Mouse (Mus musculus): Measurements from ENCODE around the gene Limk2. TPM values are rescaled to one million over a fixed set of nuclear protein-coding genes. Genes with fewer than 3 reads are reported as not detected.

The Limk2 gene
- polyA plus RNA-seq, 1 experiment from 2014 or later: 51.8 TPM

DNA sequence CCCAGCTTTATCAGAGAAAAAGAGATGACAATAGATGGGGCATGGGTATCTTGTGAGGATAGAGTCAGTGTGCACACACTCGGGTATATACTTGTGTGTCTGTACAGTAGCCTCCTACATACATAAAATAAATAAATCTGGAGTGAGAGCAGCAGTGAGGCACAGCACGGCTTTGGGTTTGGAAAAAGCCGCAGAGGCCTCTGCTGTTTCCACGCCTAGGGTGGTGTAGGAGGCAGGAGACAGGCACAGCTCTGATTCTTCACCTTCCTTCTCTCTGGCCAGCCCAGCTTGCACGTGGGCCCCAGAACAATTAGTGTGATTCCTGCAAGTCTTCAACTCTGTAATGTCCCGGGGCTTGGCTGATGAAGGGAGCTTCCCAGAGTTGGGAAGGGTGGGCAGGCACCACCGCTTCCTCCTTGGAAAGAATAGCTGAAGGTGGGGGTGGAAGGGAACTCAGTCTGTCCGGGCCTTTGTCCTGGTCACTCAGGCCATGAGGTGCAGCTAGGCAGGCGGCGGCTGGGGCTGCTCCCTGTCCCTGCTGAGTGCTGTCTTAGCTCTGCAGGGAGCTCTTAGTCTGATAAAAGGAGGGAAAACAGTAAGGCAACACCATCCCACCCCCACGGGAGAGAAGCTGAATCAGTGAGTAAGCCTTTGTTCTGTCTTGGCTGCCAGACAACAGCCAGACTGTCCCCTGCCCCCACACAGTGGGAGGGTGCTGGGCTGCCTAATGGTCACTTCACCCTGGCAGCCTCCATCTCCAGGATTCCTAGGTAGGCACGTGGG lies 71.6 kb downstream of the Limk2 start:
- ATAC-seq (replicated peaks; ENCODE audit: low FRiP score) (peak; percentile 77), DNase-seq (ENCODE audit: low spot score) (peak; percentile 67)
- H3K27ac ChIP-seq (ENCODE audit: low read depth, low read length): peak overlapping the region; percentile 62
- H3K9ac ChIP-seq (ENCODE audit: low read length): peak overlapping the region; percentile 55
- H3K4me1 ChIP-seq (replicated peaks; ENCODE audit: control insufficient read depth, insufficient read depth, low read length): peaks cover 11% of the 10 kb centered on the region
- no peaks in the 10 kb centered on the region for H3K36me3 ChIP-seq (ENCODE audit: control insufficient read depth, insufficient read depth, low read length)
- no peaks in the 10 kb centered on the region for H3K27me3 ChIP-seq (ENCODE audit: control insufficient read depth, insufficient read depth, low read length)
- H3K4me2 ChIP-seq (ENCODE audit: low read depth, low read length, severe bottlenecking): peak overlapping the region; percentile 31; the same call in 1 of the 2 replicates
- no peak overlapping the region for H3K4me3 ChIP-seq (ENCODE audit: low read depth, low read length)
- H3K9me3 ChIP-seq (ENCODE audit: control insufficient read depth, low read length): no peaks in the 10 kb centered on the region
- WGBS: 5% methylated on average over 12 of the region's 12 CpGs

DNA sequence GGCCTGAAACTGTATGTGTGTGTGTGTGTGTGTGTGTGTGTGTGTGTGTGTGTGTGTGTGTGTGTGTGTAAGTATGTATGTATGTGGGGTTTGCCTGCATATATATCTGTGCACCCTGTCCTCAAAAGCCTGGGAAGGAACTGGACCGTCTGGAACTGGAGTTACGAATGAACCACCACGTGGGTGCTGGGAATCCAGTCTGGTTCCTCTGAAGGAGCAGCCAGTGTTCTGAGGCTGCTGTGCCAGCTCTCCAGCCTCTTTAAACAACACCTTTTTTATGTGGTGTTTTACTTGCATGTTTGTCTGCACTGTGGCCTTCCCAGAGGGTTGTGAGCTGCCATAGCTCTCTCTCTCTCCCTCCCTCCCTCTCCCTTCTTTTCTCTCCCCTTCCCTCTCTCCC lies 72.4 kb downstream of the Limk2 start:
- no peak overlapping the region for H3K4me2 ChIP-seq (ENCODE audit: low read depth, low read length, severe bottlenecking)
- H3K36me3 ChIP-seq (ENCODE audit: control insufficient read depth, insufficient read depth, low read length): no peaks in the 10 kb centered on the region
- no peaks in the 10 kb centered on the region for H3K27me3 ChIP-seq (ENCODE audit: control insufficient read depth, insufficient read depth, low read length)
- no peak for DNase-seq (ENCODE audit: low spot score)
- peaks cover 15% of the 10 kb centered on the region for H3K4me1 ChIP-seq (replicated peaks; ENCODE audit: control insufficient read depth, insufficient read depth, low read length)
- H3K9me3 ChIP-seq (ENCODE audit: control insufficient read depth, low read length): no peaks in the 10 kb centered on the region
- H3K27ac ChIP-seq (ENCODE audit: low read depth, low read length): no peak overlapping the region
- no peak overlapping the region for H3K4me3 ChIP-seq (ENCODE audit: low read depth, low read length)
- 84% methylated on average over 3 of the region's 3 CpGs for WGBS
- ATAC-seq (replicated peaks; ENCODE audit: low FRiP score): no peak
- no peak overlapping the region; the same call in 1 of the 2 replicates for H3K9ac ChIP-seq (ENCODE audit: low read length)

DNA sequence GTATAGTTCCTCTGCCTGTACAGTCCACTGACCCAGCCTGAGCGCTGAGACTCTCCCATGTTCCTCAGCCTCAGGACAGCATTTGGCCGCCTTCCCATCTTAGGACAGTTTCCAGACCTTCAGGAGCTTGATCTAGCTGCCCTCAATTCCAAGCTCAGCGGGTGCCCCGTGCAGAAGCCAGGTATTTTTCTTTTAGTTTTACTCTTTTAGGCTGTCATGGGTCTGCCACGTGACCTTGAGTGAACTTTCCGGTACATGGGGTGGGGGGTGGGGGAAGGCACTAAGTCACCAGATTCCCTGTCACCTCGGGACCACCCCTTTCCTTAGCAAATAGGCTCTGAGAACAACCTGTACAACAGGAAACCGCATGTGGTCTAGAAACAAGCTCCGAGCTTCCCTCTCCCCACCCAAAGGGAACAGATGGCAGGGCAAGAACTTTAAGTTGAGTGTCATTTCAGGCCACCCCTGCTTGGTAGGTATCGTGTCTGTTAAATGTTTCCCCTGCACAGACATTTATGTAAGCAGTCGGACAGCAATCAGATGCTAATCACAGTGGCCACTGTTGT lies 73.3 kb downstream of the Limk2 start:
- DNase-seq (ENCODE audit: low spot score) (no peak), ATAC-seq (replicated peaks; ENCODE audit: low FRiP score) (no peak)
- Histone ChIP-seq H3K27ac (ENCODE audit: low read depth, low read length) (no peak overlapping the region), H3K27me3 (ENCODE audit: control insufficient read depth, insufficient read depth, low read length) (no peaks in the 10 kb centered on the region), H3K36me3 (ENCODE audit: control insufficient read depth, insufficient read depth, low read length) (no peaks in the 10 kb centered on the region), H3K9ac (ENCODE audit: low read length) (no peak overlapping the region), H3K9me3 (ENCODE audit: control insufficient read depth, low read length) (no peaks in the 10 kb centered on the region), H3K4me2 (ENCODE audit: low read depth, low read length, severe bottlenecking) (no peak overlapping the region), H3K4me1 (replicated peaks; ENCODE audit: control insufficient read depth, insufficient read depth, low read length) (peaks cover 15% of the 10 kb centered on the region), H3K4me3 (ENCODE audit: low read depth, low read length) (no peak overlapping the region)
- WGBS: 54% methylated on average over 11 of the region's 11 CpGs

- Histone ChIP-seq H3K4me2 (ENCODE audit: low read depth, low read length, severe bottlenecking) (no peak overlapping the region), H3K9ac (ENCODE audit: low read length) (no peak overlapping the region), H3K9me3 (ENCODE audit: control insufficient read depth, low read length) (no peaks in the 10 kb centered on the region), H3K36me3 (ENCODE audit: control insufficient read depth, insufficient read depth, low read length) (no peaks in the 10 kb centered on the region), H3K4me1 (replicated peaks; ENCODE audit: control insufficient read depth, insufficient read depth, low read length) (peaks cover 19% of the 10 kb centered on the region), H3K4me3 (ENCODE audit: low read depth, low read length) (no peak overlapping the region), H3K27me3 (ENCODE audit: control insufficient read depth, insufficient read depth, low read length) (no peaks in the 10 kb centered on the region), H3K27ac (ENCODE audit: low read depth, low read length) (no peak overlapping the region)
- DNase-seq (ENCODE audit: low spot score) (no peak), ATAC-seq (replicated peaks; ENCODE audit: low FRiP score) (no peak)
- 53% methylated on average over 9 of the region's 9 CpGs for WGBS
Observed at GRCm38 (mm10) chr11:3334711-3335316, 74.2 kb downstream of the Limk2 start.

DNA sequence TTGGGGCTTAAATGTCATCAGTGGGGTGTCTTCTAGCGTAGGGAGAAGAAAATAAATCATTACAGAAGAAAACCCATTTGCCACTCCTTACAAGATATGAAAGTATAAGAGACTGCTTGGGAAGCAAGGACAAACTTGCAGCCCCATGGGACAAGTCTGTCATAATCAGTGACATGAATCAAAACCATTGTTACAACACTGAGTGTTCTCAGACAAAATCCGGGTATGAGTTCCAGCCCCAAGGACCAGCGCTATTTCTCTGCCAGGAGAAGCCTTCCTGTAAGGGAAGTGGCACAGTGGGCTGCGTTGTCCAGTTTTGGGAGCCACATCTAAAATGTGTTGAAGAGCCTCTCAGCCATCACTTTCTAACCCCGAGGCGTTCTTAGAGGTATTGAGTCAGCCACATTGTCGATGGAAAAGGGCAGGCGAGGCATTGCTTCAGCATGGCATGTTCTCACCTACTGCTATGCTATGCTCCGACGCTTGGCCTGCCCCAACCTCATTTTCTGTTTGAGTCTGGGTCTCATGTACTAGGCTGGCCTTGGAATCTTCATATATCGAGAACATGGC lies 74.8 kb downstream of the Limk2 start:
- H3K4me2 ChIP-seq (ENCODE audit: low read depth, low read length, severe bottlenecking): no peak overlapping the region
- H3K27me3 ChIP-seq (ENCODE audit: control insufficient read depth, insufficient read depth, low read length): no peaks in the 10 kb centered on the region
- no peak for DNase-seq (ENCODE audit: low spot score)
- no peak for ATAC-seq (replicated peaks; ENCODE audit: low FRiP score)
- H3K27ac ChIP-seq (ENCODE audit: low read depth, low read length): no peak overlapping the region
- no peaks in the 10 kb centered on the region for H3K36me3 ChIP-seq (ENCODE audit: control insufficient read depth, insufficient read depth, low read length)
- no peak overlapping the region for H3K4me3 ChIP-seq (ENCODE audit: low read depth, low read length)
- peaks cover 19% of the 10 kb centered on the region for H3K4me1 ChIP-seq (replicated peaks; ENCODE audit: control insufficient read depth, insufficient read depth, low read length)
- no peaks in the 10 kb centered on the region for H3K9me3 ChIP-seq (ENCODE audit: control insufficient read depth, low read length)
- 91% methylated on average over 11 of the region's 11 CpGs for WGBS
- no peak overlapping the region for H3K9ac ChIP-seq (ENCODE audit: low read length)

- ATAC-seq (replicated peaks; ENCODE audit: low FRiP score) (no peak), DNase-seq (ENCODE audit: low spot score) (no peak)
- WGBS: 89% methylated on average over 11 of the region's 11 CpGs
- Histone ChIP-seq H3K27me3 (ENCODE audit: control insufficient read depth, insufficient read depth, low read length) (no peaks in the 10 kb centered on the region), H3K27ac (ENCODE audit: low read depth, low read length) (no peak overlapping the region), H3K4me1 (replicated peaks; ENCODE audit: control insufficient read depth, insufficient read depth, low read length) (peaks cover 19% of the 10 kb centered on the region), H3K4me2 (ENCODE audit: low read depth, low read length, severe bottlenecking) (no peak overlapping the region), H3K4me3 (ENCODE audit: low read depth, low read length) (no peak overlapping the region), H3K36me3 (ENCODE audit: control insufficient read depth, insufficient read depth, low read length) (no peaks in the 10 kb centered on the region), H3K9ac (ENCODE audit: low read length) (no peak overlapping the region), H3K9me3 (ENCODE audit: control insufficient read depth, low read length) (no peaks in the 10 kb centered on the region)
Observed at GRCm38 (mm10) chr11:3333111-3333695, 75.8 kb downstream of the Limk2 start.

- 0 out of 2 replicates have a peak overlapping the region, but pooled peaks have one; percentile 15 for H3K27ac ChIP-seq (ENCODE audit: low read depth, low read length)
- no peaks in the 10 kb centered on the region for H3K27me3 ChIP-seq (ENCODE audit: control insufficient read depth, insufficient read depth, low read length)
- DNase-seq (ENCODE audit: low spot score) (peak; percentile 96), ATAC-seq (replicated peaks; ENCODE audit: low FRiP score) (peak; percentile 98)
- H3K9ac ChIP-seq (ENCODE audit: low read length): peak overlapping the region; percentile 48
- H3K9me3 ChIP-seq (ENCODE audit: control insufficient read depth, low read length): no peaks in the 10 kb centered on the region
- peak overlapping the region; percentile 39 for H3K4me3 ChIP-seq (ENCODE audit: low read depth, low read length)
- peaks cover 11% of the 10 kb centered on the region for H3K4me1 ChIP-seq (replicated peaks; ENCODE audit: control insufficient read depth, insufficient read depth, low read length)
- under 1% methylated on average over 67 of the region's 75 CpGs for WGBS
- H3K36me3 ChIP-seq (ENCODE audit: control insufficient read depth, insufficient read depth, low read length): no peaks in the 10 kb centered on the region
- H3K4me2 ChIP-seq (ENCODE audit: low read depth, low read length, severe bottlenecking): peak overlapping the region; percentile 98
Observed at GRCm38 (mm10) chr11:3331756-3332642, 77.0 kb downstream of the Limk2 start.

Measured in forebrain, embryonic 11.5 days (tissue).